Mouse (Mus musculus): ENCODE data around the gene Kit.

Gene Kit

GRCm38 (mm10) chr5:75574852-75575566 lies at the start of gene Kit:
Kit (plus strand) TSS chr5:75574916.
- peak; percentile 76 for DNase-seq (ENCODE audit: low spot score)

GRCm38 (mm10) chr5:75536156-75536555 lies 38.6 kb upstream of the Kit start:
- no peak for DNase-seq (ENCODE audit: low spot score)

GRCm38 (mm10) chr5:75537717-75538116 lies 37.0 kb upstream of the Kit start:
- no peak for DNase-seq (ENCODE audit: low spot score)

- DNase-seq (ENCODE audit: low spot score), result no peak
These were observed 36.3 kb upstream of the Kit start for GRCm38 (mm10) chr5:75538458-75538857.

- DNase-seq (ENCODE audit: low spot score), result no peak
These were observed 35.6 kb upstream of the Kit start for GRCm38 (mm10) chr5:75539098-75539497.

GRCm38 (mm10) chr5:75543757-75544156 lies 31.0 kb upstream of the Kit start:
- no peak for DNase-seq (ENCODE audit: low spot score)

- peak; percentile 46 for DNase-seq (ENCODE audit: low spot score)
These were observed 30.0 kb upstream of the Kit start for GRCm38 (mm10) chr5:75544472-75545264.

GRCm38 (mm10) chr5:75545265-75545643 lies 29.5 kb upstream of the Kit start:
- no peak for DNase-seq (ENCODE audit: low spot score)

GRCm38 (mm10) chr5:75553021-75553420 lies 21.7 kb upstream of the Kit start:
- DNase-seq (ENCODE audit: low spot score), result no peak

GRCm38 (mm10) chr5:75557636-75558035 lies 17.1 kb upstream of the Kit start:
- no peak for DNase-seq (ENCODE audit: low spot score)

GRCm38 (mm10) chr5:75559291-75559690 lies 15.4 kb upstream of the Kit start:
- no peak for DNase-seq (ENCODE audit: low spot score)

- no peak for DNase-seq (ENCODE audit: low spot score)
These were observed 13.5 kb upstream of the Kit start for GRCm38 (mm10) chr5:75561231-75561630.

GRCm38 (mm10) chr5:75574151-75574851 lies 415 bp upstream of the Kit start:
- no peak for DNase-seq (ENCODE audit: low spot score)

GRCm38 (mm10) chr5:75575567-75576515 lies 1.1 kb downstream of the Kit start:
- DNase-seq (ENCODE audit: low spot score), result peak; percentile 15

GRCm38 (mm10) chr5:75576741-75577140 lies 2.0 kb downstream of the Kit start:
- no peak for DNase-seq (ENCODE audit: low spot score)

- DNase-seq (ENCODE audit: low spot score), result peak; percentile 21
These were observed 3.4 kb downstream of the Kit start for GRCm38 (mm10) chr5:75578141-75578540.

GRCm38 (mm10) chr5:75579244-75579643 lies 4.5 kb downstream of the Kit start:
- DNase-seq (ENCODE audit: low spot score), result no peak

GRCm38 (mm10) chr5:75579646-75580268 lies 5.0 kb downstream of the Kit start:
- DNase-seq (ENCODE audit: low spot score), result no peak

- no peak for DNase-seq (ENCODE audit: low spot score)
These were observed 7.2 kb downstream of the Kit start for GRCm38 (mm10) chr5:75581926-75582325.

GRCm38 (mm10) chr5:75587781-75588180 lies 13.1 kb downstream of the Kit start:
- DNase-seq (ENCODE audit: low spot score), result no peak

Measured in lung, postnatal 25 days (tissue).